In the genomic region with DNA sequence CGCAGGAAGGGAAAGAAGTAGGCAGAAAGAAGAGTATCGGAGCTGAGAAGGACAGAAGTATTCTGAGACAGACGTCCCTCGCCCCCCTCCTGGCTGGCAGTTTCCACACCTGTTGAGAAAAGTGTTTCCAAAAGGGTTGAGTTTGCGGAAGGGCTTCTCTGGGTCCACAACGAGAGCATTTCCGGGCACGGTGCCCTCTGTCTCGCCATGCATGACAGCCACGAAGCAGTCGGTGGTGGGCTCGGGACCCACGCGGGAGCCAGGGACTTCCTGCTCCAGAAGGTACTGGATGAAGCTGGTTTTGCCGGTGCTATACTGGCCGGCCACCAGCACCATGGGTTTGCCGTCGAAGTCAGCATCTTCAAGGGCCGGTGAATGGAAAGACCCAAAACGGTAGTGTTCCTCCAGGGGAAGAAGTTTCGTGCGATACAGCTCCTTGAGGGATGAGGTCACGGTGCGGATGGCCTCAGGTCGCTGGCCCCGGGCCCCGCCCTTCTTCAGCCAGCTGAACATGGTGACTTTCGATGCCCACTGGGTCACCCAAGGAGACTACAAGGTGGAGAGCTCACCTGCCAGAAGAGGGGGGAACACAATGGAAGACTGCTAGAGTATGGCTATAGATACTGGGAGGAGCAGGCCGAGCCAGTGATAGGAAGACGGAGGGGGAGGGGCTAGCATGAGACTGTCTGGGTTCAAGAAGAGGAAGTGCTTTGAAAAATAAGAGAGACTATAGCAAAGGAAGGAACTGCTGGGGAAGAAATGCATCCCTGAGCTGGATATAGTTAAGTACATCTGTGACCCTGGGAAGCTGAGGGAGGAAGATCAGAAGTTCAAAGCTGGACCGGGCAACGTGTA, we compare ENCODE assay signal across 14 mouse cellular contexts. TPM values are rescaled to one million over a fixed set of nuclear protein-coding genes. Genes with fewer than 3 reads are reported as not detected.
DNase-seq lines count a peak whose midpoint lies in the region; ATAC-seq and TF ChIP-seq lines count a peak whose summit lies in the region.
"Had no signal": no experiment of that assay in that cellular context is flagged by ENCODE, and none has a peak within 500 bp of the region (broad histone marks: within the 10 kb centered on the region; RNA-seq: fewer than 3 reads in every experiment).

No protein-coding gene starts in this region.

- no peak for TF ChIP-seq POLR2A in spleen, adult 2 months (IDR thresholded peaks at IDR 0.05; ENCODE audit: low read depth, low read length)

- WGBS in heart, embryonic 15.5 days, result 68% methylated on average over 32 of the region's 32 CpGs
- 36% methylated on average over 32 of the region's 32 CpGs for WGBS in spleen, adult 2 months
- WGBS in heart, postnatal 0 days, result 66% methylated on average over 32 of the region's 32 CpGs
- WGBS in stomach, embryonic 16.5 days, result 77% methylated on average over 32 of the region's 32 CpGs
- 70% methylated on average over 32 of the region's 32 CpGs for WGBS in liver, embryonic 11.5 days

- no peaks in the 10 kb centered on the region for H3K9me3 ChIP-seq in heart, embryonic 15.5 days (replicated peaks)
- H3K9me3 ChIP-seq in heart, postnatal 0 days (replicated peaks; ENCODE audit: control insufficient read depth, low read length), result no peaks in the 10 kb centered on the region
- no peaks in the 10 kb centered on the region for H3K9me3 ChIP-seq in stomach, embryonic 16.5 days (replicated peaks; ENCODE audit: control insufficient read depth, low read length)
- H3K9me3 ChIP-seq in liver, embryonic 11.5 days (ENCODE audit: control insufficient read depth, low read length), result no peaks in the 10 kb centered on the region
- H3K9me3 ChIP-seq: forebrain, embryonic 10.5 days; midbrain, embryonic 13.5 days; neural tube, embryonic 15.5 days had no signal

- H3K9ac ChIP-seq in heart, embryonic 15.5 days, result 0 out of 2 replicates have a peak overlapping the region, but pooled peaks have one; percentile 33
- peak overlapping the region; percentile 38; the same call in 1 of the 2 replicates for H3K9ac ChIP-seq in heart, postnatal 0 days (replicated peaks; ENCODE audit: low read depth, low read length)
- peak overlapping the region; percentile 46; the same call in 1 of the 2 replicates for H3K9ac ChIP-seq in stomach, embryonic 16.5 days (ENCODE audit: low read length)
- no peak overlapping the region for H3K9ac ChIP-seq in liver, embryonic 11.5 days (ENCODE audit: low read depth, low read length)
- H3K9ac ChIP-seq: limb, embryonic 12.5 days; midbrain, embryonic 13.5 days; neural tube, embryonic 15.5 days had no signal

- no peak for ATAC-seq in heart, embryonic 15.5 days (replicated peaks; ENCODE audit: insufficient number of reproducible peaks, insufficient read depth, low FRiP score, low read depth)
- ATAC-seq in heart, postnatal 0 days (ENCODE audit: insufficient read depth, low read depth), result no peak
- no peak for ATAC-seq in stomach, embryonic 16.5 days (ENCODE audit: insufficient read depth, low FRiP score)
- no peak for ATAC-seq in megakaryocyte progenitor cell, adult 5-6 weeks (replicated peaks; ENCODE audit: poor library complexity)
- no peak for ATAC-seq in liver, embryonic 11.5 days (replicated peaks; ENCODE audit: low FRiP score)
- ATAC-seq: midbrain, embryonic 13.5 days had no signal

- H3K36me3 ChIP-seq in heart, embryonic 15.5 days, result peaks cover 3% of the 10 kb centered on the region; the same call in 1 of the 2 replicates
- H3K36me3 ChIP-seq in spleen, adult 2 months (ENCODE audit: control insufficient read depth, insufficient read depth, low read length), result no peaks in the 10 kb centered on the region
- H3K36me3 ChIP-seq in heart, postnatal 0 days (replicated peaks; ENCODE audit: control insufficient read depth, insufficient read depth, low read length), result peaks cover 19% of the 10 kb centered on the region
- H3K36me3 ChIP-seq in stomach, embryonic 16.5 days (ENCODE audit: control insufficient read depth, insufficient read depth, low read length), result no peaks in the 10 kb centered on the region
- no peaks in the 10 kb centered on the region for H3K36me3 ChIP-seq in liver, embryonic 11.5 days (ENCODE audit: control insufficient read depth, insufficient read depth, low read length)
- H3K36me3 ChIP-seq: forebrain, embryonic 10.5 days; hindbrain, embryonic 10.5 days; limb, embryonic 12.5 days; midbrain, embryonic 13.5 days; neural tube, embryonic 15.5 days had no signal

- peak overlapping the region; percentile 27 for H3K4me3 ChIP-seq in heart, embryonic 15.5 days
- H3K4me3 ChIP-seq in spleen, adult 2 months (ENCODE audit: extremely low read depth, insufficient read depth, insufficient read length), result peak overlapping the region; percentile 50; the same call in 1 of the 2 replicates
- H3K4me3 ChIP-seq in heart, postnatal 0 days (ENCODE audit: low read depth, low read length), result peak overlapping the region; percentile 51
- 0 out of 2 replicates have a peak overlapping the region, but pooled peaks have one; percentile 4 for H3K4me3 ChIP-seq in stomach, embryonic 16.5 days (replicated peaks; ENCODE audit: low read length)
- H3K4me3 ChIP-seq in liver, embryonic 11.5 days (ENCODE audit: low read depth, low read length), result no peak overlapping the region
- H3K4me3 ChIP-seq: forebrain, embryonic 10.5 days; hindbrain, embryonic 10.5 days; limb, embryonic 12.5 days; midbrain, embryonic 13.5 days; neural tube, embryonic 15.5 days had no signal

- no peak for TF ChIP-seq EP300 in heart, postnatal 0 days (IDR thresholded peaks at IDR 0.05; ENCODE audit: low read depth)

- peak overlapping the region; percentile 70 for H3K4me2 ChIP-seq in heart, embryonic 15.5 days
- H3K4me2 ChIP-seq in heart, postnatal 0 days (ENCODE audit: low read depth, low read length), result peak overlapping the region; percentile 58
- peak overlapping the region; percentile 6; the same call in 1 of the 2 replicates for H3K4me2 ChIP-seq in stomach, embryonic 16.5 days (ENCODE audit: low read depth, low read length)
- no peak overlapping the region for H3K4me2 ChIP-seq in liver, embryonic 11.5 days
- H3K4me2 ChIP-seq: limb, embryonic 12.5 days; midbrain, embryonic 13.5 days; neural tube, embryonic 15.5 days had no signal

- H3K27ac ChIP-seq in heart, embryonic 15.5 days, result peak overlapping the region; percentile 94
- H3K27ac ChIP-seq in spleen, adult 2 months (ENCODE audit: insufficient read depth, low read length), result peak overlapping the region; percentile 90
- H3K27ac ChIP-seq in heart, postnatal 0 days (ENCODE audit: low read depth), result peak overlapping the region; percentile 89
- H3K27ac ChIP-seq in stomach, embryonic 16.5 days (ENCODE audit: low read length), result peak overlapping the region; percentile 98
- no peak overlapping the region for H3K27ac ChIP-seq in liver, embryonic 11.5 days (ENCODE audit: low read depth, low read length)
- H3K27ac ChIP-seq: forebrain, embryonic 10.5 days; midbrain, embryonic 13.5 days; neural tube, embryonic 15.5 days had no signal

- H3K4me1 ChIP-seq in heart, embryonic 15.5 days (replicated peaks), result peaks cover 53% of the 10 kb centered on the region
- H3K4me1 ChIP-seq in spleen, adult 2 months (ENCODE audit: control insufficient read depth, insufficient read depth, insufficient read length), result peaks cover 9% of the 10 kb centered on the region
- H3K4me1 ChIP-seq in heart, postnatal 0 days (ENCODE audit: control insufficient read depth, insufficient read depth), result peaks cover 26% of the 10 kb centered on the region
- peaks cover 44% of the 10 kb centered on the region for H3K4me1 ChIP-seq in stomach, embryonic 16.5 days (ENCODE audit: control insufficient read depth, insufficient read depth, low read length)
- H3K4me1 ChIP-seq in liver, embryonic 11.5 days (replicated peaks; ENCODE audit: control insufficient read depth, insufficient read depth, low read length), result peaks cover 6% of the 10 kb centered on the region

- DNase-seq in heart, adult 9 months (ENCODE audit: low spot score in 2 of 2), result no peak
- peak in 1 of 2 experiments; percentile 60 for DNase-seq in spleen, adult 2 months (ENCODE audit: low read depth in 1 of 2, low spot score in 2 of 2)
- DNase-seq in spleen, adult 12 weeks (ENCODE audit: low spot score), result no peak
- no peak for DNase-seq in heart, postnatal 0 days (ENCODE audit: low spot score)
- DNase-seq in liver, embryonic 11.5 days (ENCODE audit: low spot score), result no peak
- DNase-seq: adrenal gland, postnatal 10 days had no signal

- H3K27me3 ChIP-seq in heart, embryonic 15.5 days, result no peaks in the 10 kb centered on the region
- H3K27me3 ChIP-seq in spleen, adult 2 months (ENCODE audit: control insufficient read depth, insufficient read depth, low read length), result no peaks in the 10 kb centered on the region
- no peaks in the 10 kb centered on the region for H3K27me3 ChIP-seq in heart, postnatal 0 days (ENCODE audit: control insufficient read depth, insufficient read depth, low read length)
- H3K27me3 ChIP-seq in stomach, embryonic 16.5 days (ENCODE audit: control insufficient read depth, insufficient read depth, low read length), result no peaks in the 10 kb centered on the region
- no peaks in the 10 kb centered on the region for H3K27me3 ChIP-seq in liver, embryonic 11.5 days (replicated peaks; ENCODE audit: control insufficient read depth, insufficient read depth, low read length)
- H3K27me3 ChIP-seq: limb, embryonic 12.5 days; midbrain, embryonic 13.5 days; neural tube, embryonic 15.5 days had no signal

- TF ChIP-seq CTCF in spleen, adult 2 months (IDR thresholded peaks at IDR 0.05; ENCODE audit: extremely low read depth, insufficient read depth, insufficient read length, insufficient replicate concordance), result no peak
- no peak for TF ChIP-seq CTCF in heart, postnatal 0 days (IDR thresholded peaks at IDR 0.05; ENCODE audit: low read depth)

RNA-seq across cellular contexts. Expression of gene Ehd2, which starts 3.3 kb away (rescaled TPM):
- 62.8 TPM in 2 replicates for polyA plus RNA-seq in heart, embryonic 15.5 days (2015; fragmentation: Nextera tagmentation; extraction: Ambion mirVana)
- polyA plus RNA-seq in spleen, adult 2 months (2012; rRNA removed), result 17.2 and 19.5 TPM in 2 replicates
- total RNA-seq in heart, postnatal 0 days (2014; rRNA removed; ENCODE audit: low replicate concordance), result 66.7 and 80.0 TPM in 2 replicates
- polyA plus RNA-seq in heart, postnatal 0 days (2015; fragmentation: Nextera tagmentation; extraction: Ambion mirVana), result 47.5 and 48.7 TPM in 2 replicates
- 65.8 and 76.3 TPM in 2 replicates for polyA plus RNA-seq in stomach, embryonic 16.5 days (2015; fragmentation: Nextera tagmentation; extraction: Ambion mirVana)
- 0.07 and 0.27 TPM in 2 replicates for total RNA-seq in megakaryocyte progenitor cell, adult 5-6 weeks (2015)
- total RNA-seq in megakaryocyte progenitor cell, adult 5-6 weeks (2017), result 0.21 and 0.24 TPM in 2 replicates
- 7.5 and 10.8 TPM in 2 replicates for polyA plus RNA-seq in liver, embryonic 11.5 days (2014; fragmentation: Nextera tagmentation; extraction: Ambion mirVana)

RNA-seq across cellular contexts. Expression of gene Nop53, which starts 18.2 kb away (rescaled TPM):
- 118 and 124 TPM in 2 replicates for polyA plus RNA-seq in heart, embryonic 15.5 days (2015; fragmentation: Nextera tagmentation; extraction: Ambion mirVana)
- 147 and 203 TPM in 2 replicates for polyA plus RNA-seq in spleen, adult 2 months (2012; rRNA removed)
- total RNA-seq in heart, postnatal 0 days (2014; rRNA removed; ENCODE audit: low replicate concordance), result 81.6 and 102 TPM in 2 replicates
- polyA plus RNA-seq in heart, postnatal 0 days (2015; fragmentation: Nextera tagmentation; extraction: Ambion mirVana), result 120 and 128 TPM in 2 replicates
- 162 and 168 TPM in 2 replicates for polyA plus RNA-seq in stomach, embryonic 16.5 days (2015; fragmentation: Nextera tagmentation; extraction: Ambion mirVana)
- 64.0 and 65.0 TPM in 2 replicates for total RNA-seq in megakaryocyte progenitor cell, adult 5-6 weeks (2015)
- 230 and 286 TPM in 2 replicates for total RNA-seq in megakaryocyte progenitor cell, adult 5-6 weeks (2017)
- 217 and 219 TPM in 2 replicates for polyA plus RNA-seq in liver, embryonic 11.5 days (2014; fragmentation: Nextera tagmentation; extraction: Ambion mirVana)

RNA-seq across cellular contexts. Expression of gene Selenow, which starts 41.8 kb away (rescaled TPM):
- polyA plus RNA-seq in heart, embryonic 15.5 days (2015; fragmentation: Nextera tagmentation; extraction: Ambion mirVana), result 644 and 688 TPM in 2 replicates
- polyA plus RNA-seq in spleen, adult 2 months (2012; rRNA removed), result 210 and 358 TPM in 2 replicates
- total RNA-seq in heart, postnatal 0 days (2014; rRNA removed; ENCODE audit: low replicate concordance), result 292 and 404 TPM in 2 replicates
- polyA plus RNA-seq in heart, postnatal 0 days (2015; fragmentation: Nextera tagmentation; extraction: Ambion mirVana), result 632 and 642 TPM in 2 replicates
- polyA plus RNA-seq in stomach, embryonic 16.5 days (2015; fragmentation: Nextera tagmentation; extraction: Ambion mirVana), result 684 and 739 TPM in 2 replicates
- total RNA-seq in megakaryocyte progenitor cell, adult 5-6 weeks (2015), result 69.8 and 85.4 TPM in 2 replicates
- total RNA-seq in megakaryocyte progenitor cell, adult 5-6 weeks (2017), result 23.7 and 30.0 TPM in 2 replicates
- polyA plus RNA-seq in liver, embryonic 11.5 days (2014; fragmentation: Nextera tagmentation; extraction: Ambion mirVana), result 557 and 609 TPM in 2 replicates
